Mouse (Mus musculus) fibroblast of lung, adult 2 months (primary cell): ENCODE data around the gene Sf3a3.

Experiments used
- DNase-seq: peaks from one replicate; pipeline ENCODE4 v3.0.0-alpha.2; 2011; ENCODE audit warnings: low read depth

The Sf3a3 gene

GRCm38 (mm10) chr4:124714545-124715481 lies at the start of gene Sf3a3:
TSS of gene Sf3a3 (plus strand) at chr4:124714776.
- peak; percentile 90 for DNase-seq

- no peak for DNase-seq
Observed at GRCm38 (mm10) chr4:124667476-124668033, 47.0 kb upstream of the Sf3a3 start.

GRCm38 (mm10) chr4:124668078-124668477 lies 46.5 kb upstream of the Sf3a3 start:
- no peak for DNase-seq

- no peak for DNase-seq
Observed at GRCm38 (mm10) chr4:124670232-124670631, 44.3 kb upstream of the Sf3a3 start.

GRCm38 (mm10) chr4:124671583-124671982 lies 43.0 kb upstream of the Sf3a3 start:
- no peak for DNase-seq

GRCm38 (mm10) chr4:124672347-124673320 lies 41.9 kb upstream of the Sf3a3 start:
- no peak for DNase-seq

GRCm38 (mm10) chr4:124674334-124675032 lies 40.1 kb upstream of the Sf3a3 start:
- DNase-seq = no peak

- DNase-seq = no peak
Observed at GRCm38 (mm10) chr4:124675037-124675436, 39.5 kb upstream of the Sf3a3 start.

- no peak for DNase-seq
Observed at GRCm38 (mm10) chr4:124675958-124676357, 38.6 kb upstream of the Sf3a3 start.

- no peak for DNase-seq
Observed at GRCm38 (mm10) chr4:124682270-124682669, 32.3 kb upstream of the Sf3a3 start.

- DNase-seq = no peak
Observed at GRCm38 (mm10) chr4:124683474-124683873, 31.1 kb upstream of the Sf3a3 start.

- no peak for DNase-seq
Observed at GRCm38 (mm10) chr4:124685004-124685403, 29.6 kb upstream of the Sf3a3 start.

- no peak for DNase-seq
Observed at GRCm38 (mm10) chr4:124685453-124685852, 29.1 kb upstream of the Sf3a3 start.

- DNase-seq = peak; percentile 49
Observed at GRCm38 (mm10) chr4:124685897-124686402, 28.6 kb upstream of the Sf3a3 start.

- no peak for DNase-seq
Observed at GRCm38 (mm10) chr4:124691455-124691854, 23.1 kb upstream of the Sf3a3 start.

- DNase-seq = no peak
Observed at GRCm38 (mm10) chr4:124692416-124692861, 22.1 kb upstream of the Sf3a3 start.

GRCm38 (mm10) chr4:124693135-124693894 lies 21.3 kb upstream of the Sf3a3 start, which contains the start of gene Utp11:
TSS of gene Utp11 (minus strand) at chr4:124693600.
- DNase-seq = peak; percentile 73

- DNase-seq = no peak
Observed at GRCm38 (mm10) chr4:124694572-124694971, 20.0 kb upstream of the Sf3a3 start.

- DNase-seq = no peak
Observed at GRCm38 (mm10) chr4:124695786-124696516, 18.6 kb upstream of the Sf3a3 start.

- no peak for DNase-seq
Observed at GRCm38 (mm10) chr4:124699791-124700190, 14.8 kb upstream of the Sf3a3 start.
